Mouse (Mus musculus): ENCODE results near the gene Sec24a. TPM values are rescaled to one million over a fixed set of nuclear protein-coding genes. Genes with fewer than 3 reads are reported as not detected.

Gene Sec24a
- polyA plus RNA-seq, 1 experiment from 2014 or later, result 13.1 TPM

Other genes starting within 250 kb of the Sec24a start
- 17.6 and 18.9 TPM in 2 replicates for gene Phykpl, start 178.9 kb downstream of the Sec24a start, polyA plus RNA-seq (2015; fragmentation: Nextera tagmentation; extraction: Ambion mirVana)
- gene Hnrnpab, start 156.8 kb downstream of the Sec24a start, polyA plus RNA-seq (2015; fragmentation: Nextera tagmentation; extraction: Ambion mirVana), result 317 and 349 TPM in 2 replicates
- gene Nhp2, start 143.9 kb downstream of the Sec24a start, polyA plus RNA-seq (2015; fragmentation: Nextera tagmentation; extraction: Ambion mirVana), result 111 and 116 TPM in 2 replicates
- 41.1 and 41.8 TPM in 2 replicates for gene Rmnd5b, start 127.7 kb downstream of the Sec24a start, polyA plus RNA-seq (2015; fragmentation: Nextera tagmentation; extraction: Ambion mirVana)
- gene N4bp3, start 112.8 kb downstream of the Sec24a start, polyA plus RNA-seq (2015; fragmentation: Nextera tagmentation; extraction: Ambion mirVana), result 43.4 and 43.5 TPM in 2 replicates
- 4.0 and 4.5 TPM in 2 replicates for gene D930048N14Rik, start 112.7 kb downstream of the Sec24a start, polyA plus RNA-seq (2015; fragmentation: Nextera tagmentation; extraction: Ambion mirVana)
- 103 and 104 TPM in 2 replicates for gene 0610009B22Rik, start 74.8 kb downstream of the Sec24a start, polyA plus RNA-seq (2015; fragmentation: Nextera tagmentation; extraction: Ambion mirVana)
- gene Sar1b, start 53 bp upstream of the Sec24a start, polyA plus RNA-seq (2015; fragmentation: Nextera tagmentation; extraction: Ambion mirVana), result 110 TPM in 2 replicates
- gene Jade2, start 94.0 kb upstream of the Sec24a start, polyA plus RNA-seq (2015; fragmentation: Nextera tagmentation; extraction: Ambion mirVana), result 2.8 and 2.9 TPM in 2 replicates
- gene Cdkn2aipnl, start 204.0 kb upstream of the Sec24a start, polyA plus RNA-seq (2015; fragmentation: Nextera tagmentation; extraction: Ambion mirVana), result 106 TPM in 2 replicates
- 231 and 248 TPM in 2 replicates for gene Ube2b, start 237.1 kb upstream of the Sec24a start, polyA plus RNA-seq (2015; fragmentation: Nextera tagmentation; extraction: Ambion mirVana)
- gene Cdkl3, start 240.6 kb upstream of the Sec24a start, polyA plus RNA-seq (2015; fragmentation: Nextera tagmentation; extraction: Ambion mirVana), result 7.8 and 9.4 TPM in 2 replicates